Mouse (Mus musculus): Measurements from ENCODE around the gene Rdh12.

DNA sequence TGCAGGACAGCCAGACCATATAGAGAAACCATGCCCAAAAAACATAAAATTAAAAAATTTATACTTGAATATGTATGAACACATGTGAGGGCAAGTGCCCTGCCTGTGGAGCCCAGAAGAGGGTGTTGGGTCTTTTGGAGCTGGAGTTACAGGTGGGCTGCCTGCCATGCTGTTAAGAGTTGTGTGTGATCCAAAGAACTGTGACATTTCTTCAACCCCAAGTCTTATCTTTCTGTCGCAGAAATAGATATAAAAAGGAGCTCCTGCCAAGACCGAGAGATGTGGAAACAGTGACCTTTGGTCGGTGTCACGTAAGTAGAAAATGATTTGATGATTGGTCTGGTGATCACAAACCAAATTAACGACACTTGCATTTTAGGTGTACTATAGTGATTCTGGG lies 35.0 kb upstream of the Rdh12 start:
- TF ChIP-seq POLR2A (IDR thresholded peaks at IDR 0.05; ENCODE audit: low read depth, low read length) (no peak), EP300 (IDR thresholded peaks at IDR 0.05; ENCODE audit: low read length) (no peak), MAZ (IDR thresholded peaks at IDR 0.05; ENCODE audit: low read depth, low read length) (no peak), NRF1 (IDR thresholded peaks at IDR 0.05; ENCODE audit: low read depth, low read length) (no peak), RAD21 (IDR thresholded peaks at IDR 0.05; ENCODE audit: low read depth, low read length) (no peak), E2F4 (IDR thresholded peaks at IDR 0.05; ENCODE audit: insufficient replicate concordance, low read depth, low read length) (no peak), MXI1 (IDR thresholded peaks at IDR 0.05; ENCODE audit: low read depth, low read length) (no peak), CTCF (conservative IDR thresholded peaks at IDR 0.05 in 1 of 2, IDR thresholded peaks at IDR 0.05 in 1 of 2; ENCODE audit: low read depth in 2 of 2, low read length in 2 of 2) (no peak), MAX (IDR thresholded peaks at IDR 0.05; ENCODE audit: low read length) (no peak), BHLHE40 (IDR thresholded peaks at IDR 0.05; ENCODE audit: low read depth, low read length) (no peak), GABPA (IDR thresholded peaks at IDR 0.05; ENCODE audit: insufficient replicate concordance, low read depth, low read length) (no peak), ELF1 (IDR thresholded peaks at IDR 0.05; ENCODE audit: low read depth, low read length) (no peak), MEF2A (IDR thresholded peaks at IDR 0.05; ENCODE audit: borderline replicate concordance, low read depth, low read length) (no peak), HCFC1 (IDR thresholded peaks at IDR 0.05; ENCODE audit: low read depth, low read length) (no peak)
